Mouse (Mus musculus): Measurements from ENCODE around the gene Btbd35f19. TPM values are rescaled to one million over a fixed set of nuclear protein-coding genes. Genes with fewer than 3 reads are reported as not detected.

Btbd35f19 gene
- not detected for polyA plus RNA-seq (2017; shearing (Covaris generic))

GRCm38 (mm10) chrX:31383818-31384217 is at the start of gene Btbd35f19:
Gene Btbd35f19 (minus strand): TSS chrX:31383918.

GRCm38 (mm10) chrX:31336154-31336553 is 47.6 kb downstream of the Btbd35f19 start, which contains the start of gene Btbd35f26:
Gene Btbd35f26 (plus strand): TSS chrX:31336454.

Other genes with a start within 250 kb of the Btbd35f19 start
- gene Spin2f, start 130.0 kb downstream of the Btbd35f19 start, polyA plus RNA-seq (2017; shearing (Covaris generic)): not detected
- gene Btbd35f26, start 47.5 kb downstream of the Btbd35f19 start, polyA plus RNA-seq (2017; shearing (Covaris generic)): not detected
- gene Gm21883, start 190.4 kb upstream of the Btbd35f19 start, polyA plus RNA-seq (2017; shearing (Covaris generic)): 1 to 10 TPM in 1 of 2 experiments, not detected in 1; 1.1 TPM
- gene Spin2e, start 235.0 kb upstream of the Btbd35f19 start, polyA plus RNA-seq (2017; shearing (Covaris generic)): not detected

Data from inflammation-experienced regulatory T-cells (primary cell).